Mouse (Mus musculus) forelimb bud, embryonic 11.5 days (tissue): ENCODE data around the gene Srebf1.

ENCODE experiments used
- DNase-seq: peaks from one replicate; pipeline ENCODE4 v3.0.0-alpha.2; 2012; ENCODE audit warnings: low read depth, low spot score

Gene Srebf1

GRCm38 (mm10) chr11:60235351-60235750 is 13.0 kb upstream of the Srebf1 start:
- DNase-seq: no peak

- no peak for DNase-seq
Measured at GRCm38 (mm10) chr11:60233235-60233634, 10.9 kb upstream of the Srebf1 start.

GRCm38 (mm10) chr11:60232441-60233058 is 10.2 kb upstream of the Srebf1 start:
- DNase-seq: no peak

GRCm38 (mm10) chr11:60231951-60232350 is 9.6 kb upstream of the Srebf1 start:
- DNase-seq: no peak

GRCm38 (mm10) chr11:60231326-60231725 is 8.9 kb upstream of the Srebf1 start:
- DNase-seq: no peak

GRCm38 (mm10) chr11:60230512-60230911 is 8.1 kb upstream of the Srebf1 start:
- DNase-seq: no peak

GRCm38 (mm10) chr11:60229821-60230220 is 7.4 kb upstream of the Srebf1 start:
- no peak for DNase-seq

GRCm38 (mm10) chr11:60228525-60228924 is 6.1 kb upstream of the Srebf1 start:
- DNase-seq: no peak

- DNase-seq: no peak
Measured at GRCm38 (mm10) chr11:60225874-60226273, 3.5 kb upstream of the Srebf1 start.

GRCm38 (mm10) chr11:60224676-60225075 is 2.3 kb upstream of the Srebf1 start:
- DNase-seq: no peak

GRCm38 (mm10) chr11:60222085-60222468 is 304 bp downstream of the Srebf1 start:
- no peak for DNase-seq

- no peak for DNase-seq
Measured at GRCm38 (mm10) chr11:60221425-60221824, 956 bp downstream of the Srebf1 start.

GRCm38 (mm10) chr11:60220291-60220804 is 2.0 kb downstream of the Srebf1 start:
- peak; percentile 84 for DNase-seq

GRCm38 (mm10) chr11:60219609-60220008 is 2.8 kb downstream of the Srebf1 start:
- DNase-seq: no peak

- DNase-seq: no peak
Measured at GRCm38 (mm10) chr11:60217467-60217866, 4.9 kb downstream of the Srebf1 start.

- no peak for DNase-seq
Measured at GRCm38 (mm10) chr11:60216671-60217070, 5.7 kb downstream of the Srebf1 start.

GRCm38 (mm10) chr11:60213266-60213665 is 9.1 kb downstream of the Srebf1 start:
- DNase-seq: no peak

- no peak for DNase-seq
Measured at GRCm38 (mm10) chr11:60211761-60212160, 10.6 kb downstream of the Srebf1 start.

- no peak for DNase-seq
Measured at GRCm38 (mm10) chr11:60211152-60211551, 11.2 kb downstream of the Srebf1 start.

GRCm38 (mm10) chr11:60210305-60210724 is 12.1 kb downstream of the Srebf1 start:
- DNase-seq: peak; percentile 91

GRCm38 (mm10) chr11:60209933-60210249 is 12.5 kb downstream of the Srebf1 start:
- no peak for DNase-seq

GRCm38 (mm10) chr11:60209217-60209932 is 13.0 kb downstream of the Srebf1 start:
- DNase-seq: no peak

GRCm38 (mm10) chr11:60208712-60209111 is 13.7 kb downstream of the Srebf1 start:
- no peak for DNase-seq
